Mouse (Mus musculus) cerebellum, adult 2 months (tissue): ENCODE results near the gene Hic1. TPM values are rescaled to one million over a fixed set of nuclear protein-coding genes. Genes with fewer than 3 reads are reported as not detected.

Source experiments
- DNase-seq, 2 experiments: peaks; one replicate each; pipeline ENCODE4 v3.0.0; 2021
- H3K27ac ChIP-seq: fragments of 200-500 bp; 2 replicates; pipeline ENCODE4 v1.5.1; 2012; ENCODE audit warnings: low read length, control low read depth, inconsistent platforms; ENCODE audit not compliant: insufficient read depth
- H3K27me3 ChIP-seq: fragments of 200-500 bp; 2 replicates; pipeline ENCODE4 v1.6.1; 2012; ENCODE audit warnings: inconsistent platforms, mild to moderate bottlenecking, low read length, moderate library complexity; ENCODE audit not compliant: control insufficient read depth, insufficient read depth
- H3K4me1 ChIP-seq: fragments of 200-500 bp; 2 replicates; pipeline ENCODE4 v1.6.1; 2011; ENCODE audit warnings: low read length; ENCODE audit not compliant: control insufficient read depth, insufficient read depth
- H3K4me3 ChIP-seq: fragments of 200-500 bp; replicated peaks from 2 replicates; pipeline ENCODE3; 2011; ENCODE audit warnings: mild to moderate bottlenecking, low read depth, low read length, control low read depth; ENCODE audit not compliant: insufficient read depth
- CTCF ChIP-seq: fragments of 200-500 bp; IDR thresholded peaks from 2 replicates; pipeline ENCODE4 v1.5.1; 2011; ENCODE audit warnings: low read depth, mild to moderate bottlenecking, control low read depth, low read length, moderate library complexity, borderline replicate concordance; ENCODE audit not compliant: insufficient read depth
- POLR2A ChIP-seq: fragments of 200-500 bp; IDR thresholded peaks from 2 replicates; pipeline ENCODE4 v1.6.1; 2011; ENCODE audit warnings: low read length, control low read depth, borderline replicate concordance; ENCODE audit not compliant: insufficient read depth
- WGBS: fragments of 180-500 bp; shearing (Covaris S2); methylation state at CpG from one replicate; pipeline ENCODE4 v1.1.7; 2018; 5-methylcytosine and 5-hydroxymethylcytosine counted together
- polyA plus RNA-seq: library from polyadenylated mRNA; depleted of rRNA; stranded (reverse); fragments of >200 nt; gene quantifications from 2 replicates; pipeline ENCODE4 v1.2.3, GENCODE M21; 2012

The Hic1 gene
- polyA plus RNA-seq, 1 experiment: 3.0 TPM

- Histone ChIP-seq H3K27me3 (no peaks in the 10 kb centered on the region), H3K27ac (no peak overlapping the region), H3K4me1 (peaks cover 12% of the 10 kb centered on the region), H3K4me3 (no peak overlapping the region)
- 79% methylated on average over 3 of the region's 3 CpGs for WGBS
- TF ChIP-seq CTCF (no peak), POLR2A (no peak)
- DNase-seq: no peak
Measured at GRCm38 (mm10) chr11:75147846-75148168, 21.5 kb downstream of the Hic1 start.

GRCm38 (mm10) chr11:75147106-75147845 is 22.0 kb downstream of the Hic1 start:
- Histone ChIP-seq H3K4me3 (no peak overlapping the region), H3K27me3 (no peaks in the 10 kb centered on the region), H3K27ac (no peak overlapping the region), H3K4me1 (peaks cover 7% of the 10 kb centered on the region; the same call in 1 of the 2 replicates)
- WGBS: 29% methylated on average over 11 of the region's 11 CpGs
- no peak for DNase-seq
- TF ChIP-seq POLR2A: no peak
- TF ChIP-seq CTCF: no peak

- DNase-seq: no peak
- Histone ChIP-seq H3K27me3 (no peaks in the 10 kb centered on the region), H3K27ac (no peak overlapping the region), H3K4me3 (no peak overlapping the region), H3K4me1 (peaks cover 7% of the 10 kb centered on the region; the same call in 1 of the 2 replicates)
- TF ChIP-seq CTCF (no peak), POLR2A (no peak)
- 99% methylated on average over 2 of the region's 2 CpGs for WGBS
Measured at GRCm38 (mm10) chr11:75145841-75146240, 23.5 kb downstream of the Hic1 start.

GRCm38 (mm10) chr11:75142749-75143148 is 26.6 kb downstream of the Hic1 start:
- no peak overlapping the region for H3K27ac ChIP-seq
- TF ChIP-seq POLR2A: no peak
- no peak for DNase-seq
- no peak overlapping the region for H3K4me3 ChIP-seq
- H3K4me1 ChIP-seq: peaks cover 20% of the 10 kb centered on the region; the same call in 1 of the 2 replicates
- H3K27me3 ChIP-seq: no peaks in the 10 kb centered on the region
- WGBS: 88% methylated on average over 4 of the region's 4 CpGs

- H3K27ac ChIP-seq: no peak overlapping the region
- peaks cover 16% of the 10 kb centered on the region for H3K4me1 ChIP-seq
- WGBS: 86% methylated on average over 1 of the region's 1 CpGs
- H3K4me3 ChIP-seq: no peak overlapping the region
- no peak for DNase-seq
- TF ChIP-seq CTCF (no peak), POLR2A (no peak)
- H3K27me3 ChIP-seq: no peaks in the 10 kb centered on the region
Measured at GRCm38 (mm10) chr11:75141913-75142312, 27.4 kb downstream of the Hic1 start.

GRCm38 (mm10) chr11:75141038-75141437 is 28.3 kb downstream of the Hic1 start:
- TF ChIP-seq CTCF (no peak), POLR2A (no peak)
- no peak overlapping the region for H3K4me3 ChIP-seq
- peaks cover 17% of the 10 kb centered on the region for H3K4me1 ChIP-seq
- DNase-seq: no peak
- no peaks in the 10 kb centered on the region for H3K27me3 ChIP-seq
- H3K27ac ChIP-seq: no peak overlapping the region
- 89% methylated on average over 3 of the region's 3 CpGs for WGBS

GRCm38 (mm10) chr11:75140431-75140830 is 28.9 kb downstream of the Hic1 start:
- Histone ChIP-seq H3K4me3 (no peak overlapping the region), H3K27me3 (no peaks in the 10 kb centered on the region), H3K27ac (no peak overlapping the region), H3K4me1 (peaks cover 18% of the 10 kb centered on the region)
- 79% methylated on average over 5 of the region's 5 CpGs for WGBS
- TF ChIP-seq POLR2A (no peak), CTCF (no peak)
- no peak for DNase-seq

- DNase-seq: peak; percentile 62 to 66
- H3K27ac ChIP-seq: no peak overlapping the region
- TF ChIP-seq POLR2A (no peak), CTCF (no peak)
- no peak overlapping the region for H3K4me3 ChIP-seq
- 33% methylated on average over 11 of the region's 11 CpGs for WGBS
- no peaks in the 10 kb centered on the region for H3K27me3 ChIP-seq
- H3K4me1 ChIP-seq: peaks cover 27% of the 10 kb centered on the region
Measured at GRCm38 (mm10) chr11:75139122-75139963, 30.0 kb downstream of the Hic1 start.
